Mouse (Mus musculus) adrenal gland, adult 8-10 months (tissue): Measurements from ENCODE around the gene Tubgcp6. TPM values are rescaled to one million over a fixed set of nuclear protein-coding genes. Genes with fewer than 3 reads are reported as not detected.

Experiments
- DNase-seq: peaks from one replicate; pipeline ENCODE4 v3.0.0; 2022
- total RNA-seq, 4 experiments: library from RNA; stranded (reverse); gene quantifications; 2 replicates each; pipeline ENCODE4 v1.2.4; 2022

The Tubgcp6 gene
- total RNA-seq, 4 experiments from 2014 or later, result 16.0 to 24.6 (median 20.3) TPM

GRCm38 (mm10) chr15:89100823-89101222 lies 22.1 kb downstream of the Tubgcp6 start:
- DNase-seq, result no peak

GRCm38 (mm10) chr15:89098616-89099015 lies 24.3 kb downstream of the Tubgcp6 start:
- no peak for DNase-seq

- no peak for DNase-seq
These were observed 25.5 kb downstream of the Tubgcp6 start for GRCm38 (mm10) chr15:89097450-89097849.

- DNase-seq, result no peak
These were observed 30.7 kb downstream of the Tubgcp6 start for GRCm38 (mm10) chr15:89092181-89092580.

- DNase-seq, result no peak
These were observed 32.2 kb downstream of the Tubgcp6 start for GRCm38 (mm10) chr15:89090662-89091061.

- peak; percentile 42 for DNase-seq
These were observed 33.5 kb downstream of the Tubgcp6 start for GRCm38 (mm10) chr15:89089248-89090051.

- peak; percentile 87 for DNase-seq
These were observed 34.2 kb downstream of the Tubgcp6 start, which contains the start of gene Selenoo for GRCm38 (mm10) chr15:89088607-89089247. Selenoo (plus strand) TSS chr15:89089084.

GRCm38 (mm10) chr15:89084826-89085225 lies 38.1 kb downstream of the Tubgcp6 start:
- DNase-seq, result no peak

- DNase-seq, result no peak
These were observed 39.0 kb downstream of the Tubgcp6 start for GRCm38 (mm10) chr15:89083906-89084305.

GRCm38 (mm10) chr15:89078208-89078836 lies 44.6 kb downstream of the Tubgcp6 start:
- DNase-seq, result no peak

GRCm38 (mm10) chr15:89076156-89076731 lies 46.7 kb downstream of the Tubgcp6 start:
- peak; percentile 42 for DNase-seq

GRCm38 (mm10) chr15:89075478-89076147 lies 47.3 kb downstream of the Tubgcp6 start:
- peak; percentile 80 for DNase-seq

- no peak for DNase-seq
These were observed 48.1 kb downstream of the Tubgcp6 start, which contains the start of gene Trabd for GRCm38 (mm10) chr15:89074613-89075477. Trabd (plus strand) TSS chr15:89075124.

- no peak for DNase-seq
These were observed 48.8 kb downstream of the Tubgcp6 start for GRCm38 (mm10) chr15:89073993-89074603.

- no peak for DNase-seq
These were observed 52.3 kb downstream of the Tubgcp6 start for GRCm38 (mm10) chr15:89070606-89071005.

GRCm38 (mm10) chr15:89069336-89069840 lies 53.5 kb downstream of the Tubgcp6 start:
- no peak for DNase-seq

GRCm38 (mm10) chr15:89068226-89068625 lies 54.7 kb downstream of the Tubgcp6 start:
- no peak for DNase-seq

GRCm38 (mm10) chr15:89067609-89068008 lies 55.3 kb downstream of the Tubgcp6 start:
- DNase-seq, result no peak

GRCm38 (mm10) chr15:89064891-89065290 lies 58.0 kb downstream of the Tubgcp6 start:
- DNase-seq, result no peak

GRCm38 (mm10) chr15:89063536-89063935 lies 59.4 kb downstream of the Tubgcp6 start:
- DNase-seq, result no peak

- DNase-seq, result no peak
These were observed 59.9 kb downstream of the Tubgcp6 start for GRCm38 (mm10) chr15:89063001-89063400.
